Mouse (Mus musculus) liver, embryonic 14.5 days (tissue): ENCODE data around the gene Smdt1.

Experiments
- CTCF ChIP-seq: IDR thresholded peaks from 2 replicates; pipeline ENCODE4 v1.5.1; 2016; ENCODE audit warnings: antibody characterized with exemption, low read depth, control low read depth
- EP300 ChIP-seq: IDR thresholded peaks from 2 replicates; pipeline ENCODE4 v1.6.1; 2016; ENCODE audit warnings: antibody characterized with exemption, low read depth

GRCm38 (mm10) chr15:82319613-82320012, 19.1 kb upstream of the Smdt1 start:
- no peak for TF ChIP-seq CTCF
- TF ChIP-seq EP300 = no peak
